Mouse (Mus musculus) embryonic fibroblast, embryonic 13.5 days (primary cell): ENCODE results near the gene Acsl3.

Experiments
- CTCF ChIP-seq: IDR thresholded peaks from 2 replicates; pipeline ENCODE4 v1.5.1; 2011; ENCODE audit warnings: mild to moderate bottlenecking, control low read depth, low read length, moderate library complexity, borderline replicate concordance; ENCODE audit not compliant: insufficient read depth
- POLR2A ChIP-seq: IDR thresholded peaks from 2 replicates; pipeline ENCODE4 v1.6.1; 2011; ENCODE audit warnings: low read depth, mild to moderate bottlenecking, control low read depth, low read length, moderate library complexity

GRCm38 (mm10) chr1:78682291-78682690 lies 24.7 kb downstream of the Acsl3 start:
- no peak for TF ChIP-seq CTCF
- no peak for TF ChIP-seq POLR2A
